Mouse (Mus musculus): ENCODE measurements around the gene Nr5a1. TPM values are rescaled to one million over a fixed set of nuclear protein-coding genes. Genes with fewer than 3 reads are reported as not detected.

The Nr5a1 gene
- polyA plus RNA-seq, 1 experiment from 2014 or later = 1.2 TPM

- peaks cover 13% of the 10 kb centered on the region; the same call in 1 of the 2 replicates for H3K36me3 ChIP-seq
- no peaks in the 10 kb centered on the region for H3K27me3 ChIP-seq (replicated peaks)
- peak within 1 kb of the TSS; percentile 89 for H3K4me2 ChIP-seq
- 0 out of 2 replicates have a peak, but pooled peaks cover 4% of the 10 kb centered on the region for H3K4me1 ChIP-seq
- H3K27ac ChIP-seq = peak within 1 kb of the TSS; percentile 31
- WGBS = 2% methylated on average over 52 of the region's 52 CpGs
- H3K9ac ChIP-seq = peak within 1 kb of the TSS; percentile 58
- H3K9me3 ChIP-seq = no peaks in the 10 kb centered on the region
- H3K4me3 ChIP-seq (replicated peaks) = peak within 1 kb of the TSS; percentile 76
- peak; percentile 88 for ATAC-seq (ENCODE audit: insufficient read depth, low FRiP score, low read depth)
These were observed 70.5 kb downstream of the Nr5a1 start, which contains the start of gene Psmb7 for GRCm38 (mm10) chr2:38643625-38644427. TSS of gene Psmb7 (minus strand) at chr2:38644087.

Other genes starting within 250 kb of the Nr5a1 start
- gene Nek6, start 202.9 kb downstream of the Nr5a1 start, polyA plus RNA-seq (2015; fragmentation: Nextera tagmentation; extraction: Ambion mirVana) = 109 and 111 TPM in 2 replicates
- 218 and 230 TPM in 2 replicates for gene Psmb7, start 70.5 kb downstream of the Nr5a1 start, polyA plus RNA-seq (2015; fragmentation: Nextera tagmentation; extraction: Ambion mirVana)
- 1.5 and 2.3 TPM in 2 replicates for gene Nr6a1, start 213.1 kb upstream of the Nr5a1 start, polyA plus RNA-seq (2015; fragmentation: Nextera tagmentation; extraction: Ambion mirVana)
- gene Olfml2a, start 217.4 kb upstream of the Nr5a1 start, polyA plus RNA-seq (2015; fragmentation: Nextera tagmentation; extraction: Ambion mirVana) = 3.5 TPM in 2 replicates

All from stomach, embryonic 15.5 days (tissue).